In the genomic region with DNA sequence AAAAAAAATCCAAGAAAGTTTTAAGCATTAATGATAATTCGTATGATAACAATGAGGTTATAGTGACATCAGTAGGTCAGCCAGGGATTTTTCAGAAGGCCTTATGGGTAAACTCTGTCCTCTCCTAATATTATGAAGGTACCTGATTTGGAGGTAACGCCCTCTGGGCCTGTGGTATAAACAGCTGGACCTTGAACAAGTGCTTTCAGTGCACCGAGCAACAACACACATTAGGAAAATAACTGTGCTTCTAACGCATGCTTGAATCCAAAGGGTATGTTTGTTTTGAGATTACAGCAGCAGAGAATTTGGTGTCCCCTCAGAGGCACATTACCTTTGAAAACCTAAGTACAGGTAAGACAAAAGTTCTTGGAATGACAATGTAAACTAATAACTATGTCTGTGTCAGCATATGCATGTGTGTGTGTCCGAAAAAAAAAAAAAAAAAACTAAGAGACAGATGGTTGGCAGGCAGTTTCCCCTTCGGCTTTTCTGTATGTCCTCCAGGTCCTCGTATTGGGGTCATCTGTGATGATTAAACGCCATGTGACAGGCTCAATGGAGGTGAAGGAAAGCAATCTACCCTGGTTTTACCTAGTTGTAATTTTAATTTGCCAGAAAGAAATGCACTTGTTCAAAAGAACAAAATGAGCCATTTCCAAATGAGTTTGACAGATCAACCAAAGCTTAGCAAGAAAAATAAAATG, we compare ENCODE assay signal across 23 mouse cellular contexts. TPM values are rescaled to one million over a fixed set of nuclear protein-coding genes. Genes with fewer than 3 reads are reported as not detected.
DNase-seq lines count a peak whose midpoint lies in the region; ATAC-seq lines count a peak whose summit lies in the region.
"Had no signal": no experiment of that assay in that cellular context is flagged by ENCODE, and none has a peak within 500 bp of the region (broad histone marks: within the 10 kb centered on the region; RNA-seq: fewer than 3 reads in every experiment).

No protein-coding gene starts in this region.

- no peak overlapping the region for H3K9ac ChIP-seq in intestine, embryonic 16.5 days (ENCODE audit: low read depth, low read length)
- H3K9ac ChIP-seq: forebrain, embryonic 12.5 days; liver, embryonic 13.5 days; midbrain, embryonic 15.5 days had no signal

- no peaks in the 10 kb centered on the region for H3K9me3 ChIP-seq in intestine, embryonic 16.5 days (ENCODE audit: control insufficient read depth, low read length)
- H3K9me3 ChIP-seq: forebrain, embryonic 12.5 days; liver, embryonic 13.5 days; midbrain, embryonic 15.5 days had no signal

- no peak overlapping the region for H3K4me3 ChIP-seq in intestine, embryonic 16.5 days (ENCODE audit: low read length)
- H3K4me3 ChIP-seq: forebrain, embryonic 12.5 days; layer of hippocampus, adult 2 months; liver, embryonic 13.5 days; midbrain, embryonic 15.5 days had no signal

- WGBS in intestine, embryonic 16.5 days = 68% methylated on average over 8 of the region's 8 CpGs

- no peak overlapping the region for H3K27ac ChIP-seq in intestine, embryonic 16.5 days (ENCODE audit: low read length)
- H3K27ac ChIP-seq: forebrain, embryonic 12.5 days; layer of hippocampus, adult 2 months; liver, embryonic 13.5 days; midbrain, embryonic 15.5 days; stomach, postnatal 0 days had no signal

- peak; percentile 72 for ATAC-seq in intestine, embryonic 16.5 days
- ATAC-seq: inflammation-experienced regulatory T-cells, adult 6 months; lung, postnatal 0 days; midbrain, embryonic 15.5 days had no signal

- intact Hi-C loops in left cerebral cortex, postnatal 4 days (cut with DNase I) = no loop called here
- intact Hi-C loops in heart, postnatal 36 days (cut with DNase I) = no loop called here

- no peaks in the 10 kb centered on the region for H3K27me3 ChIP-seq in intestine, embryonic 16.5 days (replicated peaks; ENCODE audit: control insufficient read depth, insufficient read depth, low read length)
- H3K27me3 ChIP-seq: CH12.LX; midbrain, embryonic 15.5 days had no signal

- no peaks in the 10 kb centered on the region for H3K4me1 ChIP-seq in intestine, embryonic 16.5 days (ENCODE audit: control insufficient read depth, insufficient read depth, low read length)

- H3K4me2 ChIP-seq in intestine, embryonic 16.5 days (ENCODE audit: low read depth, low read length) = no peak overlapping the region
- H3K4me2 ChIP-seq: forebrain, embryonic 12.5 days; liver, embryonic 13.5 days; midbrain, embryonic 15.5 days had no signal

- DNase-seq in left cerebral cortex, postnatal 4 days = peak; percentile 44
- DNase-seq in left cerebral cortex, adult 18-20 months (ENCODE audit: low spot score in 2 of 2) = no peak
- DNase-seq in cerebellum, adult 11 months = peak; percentile 49
- peak; percentile 88 for DNase-seq in cerebellum, adult 9-10 months
- no peak for DNase-seq in right cerebral cortex, postnatal 4 days
- no peak for DNase-seq in heart, postnatal 36 days
- no peak for DNase-seq in urinary bladder, postnatal 4 days (ENCODE audit: low spot score in 2 of 2)
- DNase-seq: adrenal gland, postnatal 14 days; gastrocnemius, postnatal 10 days; heart, adult 11 months; kidney, postnatal 10 days; liver, embryonic 13.5 days; thymus, postnatal 14 days had no signal

- H3K36me3 ChIP-seq in intestine, embryonic 16.5 days (ENCODE audit: control insufficient read depth, insufficient read depth, low read length) = no peaks in the 10 kb centered on the region
- H3K36me3 ChIP-seq: forebrain, embryonic 12.5 days; liver, embryonic 13.5 days; midbrain, embryonic 15.5 days had no signal

RNA-seq across cellular contexts. Expression of gene Tmtc2, which starts 6.3 kb away (rescaled TPM):
- total RNA-seq in left cerebral cortex, postnatal 4 days (2021) = 10 to 100 TPM; 12.9 to 14.0 TPM
- 10 to 100 TPM in 1 of 2 experiments, 1 to 10 TPM in 1; 9.7 to 11.0 TPM for total RNA-seq in left cerebral cortex, adult 18-20 months (2021)
- 5.4 and 5.8 TPM in 2 replicates for polyA plus RNA-seq in intestine, embryonic 16.5 days (2015; fragmentation: Nextera tagmentation; extraction: Ambion mirVana)
- total RNA-seq in heart, postnatal 36 days (2021) = 1 to 10 TPM; 3.6 to 6.2 TPM
- total RNA-seq: CH12.LX; MEL; neutrophil, adult 5-6 weeks had no signal

Comparison
In these comparisons a context has a peak if more than half of its experiments do, and no peak if none do; other contexts are left out.
1. DNase-seq: peak in left cerebral cortex, postnatal 4 days (single experiment), cerebellum, adult 11 months (single experiment) and cerebellum, adult 9-10 months (single experiment); none in left cerebral cortex, adult 18-20 months (0 of 2), right cerebral cortex, postnatal 4 days (single experiment), heart, postnatal 36 days (0 of 2) and urinary bladder, postnatal 4 days (0 of 2).